Mouse (Mus musculus): ENCODE measurements around the gene Cspg5. TPM values are rescaled to one million over a fixed set of nuclear protein-coding genes. Genes with fewer than 3 reads are reported as not detected.
A peak's percentile ranks its signal among the peaks of the same experiment; 100 is the strongest.

Cspg5 gene
- polyA plus RNA-seq, 1 experiment from 2014 or later: 10.9 TPM

GRCm38 (mm10) chr9:110293254-110293718 is 49.7 kb downstream of the Cspg5 start:
- Histone ChIP-seq H3K4me1 (replicated peaks; ENCODE audit: control insufficient read depth, insufficient read depth, low read length) (peaks cover 4% of the 10 kb centered on the region; the same call in 1 of the 2 replicates), H3K4me3 (ENCODE audit: low read depth, low read length) (no peak overlapping the region), H3K4me2 (ENCODE audit: low read depth, low read length, severe bottlenecking) (no peak overlapping the region), H3K36me3 (ENCODE audit: control insufficient read depth, insufficient read depth, low read length) (no peaks in the 10 kb centered on the region), H3K27me3 (ENCODE audit: control insufficient read depth, insufficient read depth, low read length) (no peaks in the 10 kb centered on the region), H3K9ac (ENCODE audit: low read length) (no peak overlapping the region), H3K9me3 (ENCODE audit: control insufficient read depth, low read length) (no peaks in the 10 kb centered on the region), H3K27ac (ENCODE audit: low read depth, low read length) (no peak overlapping the region)
- ATAC-seq (replicated peaks; ENCODE audit: low FRiP score): no peak
- 52% methylated on average over 12 of the region's 12 CpGs for WGBS
- DNase-seq (ENCODE audit: low spot score): no peak

- Histone ChIP-seq H3K27me3 (ENCODE audit: control insufficient read depth, insufficient read depth, low read length) (no peaks in the 10 kb centered on the region), H3K27ac (ENCODE audit: low read depth, low read length) (no peak overlapping the region), H3K4me2 (ENCODE audit: low read depth, low read length, severe bottlenecking) (no peak overlapping the region), H3K9ac (ENCODE audit: low read length) (no peak overlapping the region), H3K4me1 (replicated peaks; ENCODE audit: control insufficient read depth, insufficient read depth, low read length) (peaks cover 4% of the 10 kb centered on the region; the same call in 1 of the 2 replicates), H3K9me3 (ENCODE audit: control insufficient read depth, low read length) (no peaks in the 10 kb centered on the region), H3K4me3 (ENCODE audit: low read depth, low read length) (no peak overlapping the region), H3K36me3 (ENCODE audit: control insufficient read depth, insufficient read depth, low read length) (no peaks in the 10 kb centered on the region)
- no peak for DNase-seq (ENCODE audit: low spot score)
- 88% methylated on average over 13 of the region's 13 CpGs for WGBS
- ATAC-seq (replicated peaks; ENCODE audit: low FRiP score): no peak
Measured at GRCm38 (mm10) chr9:110293873-110294415, 50.4 kb downstream of the Cspg5 start.

- Histone ChIP-seq H3K9me3 (ENCODE audit: control insufficient read depth, low read length) (no peaks in the 10 kb centered on the region), H3K27me3 (ENCODE audit: control insufficient read depth, insufficient read depth, low read length) (no peaks in the 10 kb centered on the region), H3K36me3 (ENCODE audit: control insufficient read depth, insufficient read depth, low read length) (no peaks in the 10 kb centered on the region), H3K27ac (ENCODE audit: low read depth, low read length) (no peak overlapping the region), H3K4me2 (ENCODE audit: low read depth, low read length, severe bottlenecking) (no peak overlapping the region), H3K9ac (ENCODE audit: low read length) (no peak overlapping the region), H3K4me3 (ENCODE audit: low read depth, low read length) (no peak overlapping the region), H3K4me1 (replicated peaks; ENCODE audit: control insufficient read depth, insufficient read depth, low read length) (peaks cover 4% of the 10 kb centered on the region; the same call in 1 of the 2 replicates)
- WGBS: 52% methylated on average over 3 of the region's 3 CpGs
- DNase-seq (ENCODE audit: low spot score): no peak
- ATAC-seq (replicated peaks; ENCODE audit: low FRiP score): no peak
Measured at GRCm38 (mm10) chr9:110294786-110295185, 51.2 kb downstream of the Cspg5 start.

GRCm38 (mm10) chr9:110296867-110297627 is 53.5 kb downstream of the Cspg5 start:
- Histone ChIP-seq H3K9me3 (ENCODE audit: control insufficient read depth, low read length) (no peaks in the 10 kb centered on the region), H3K27me3 (ENCODE audit: control insufficient read depth, insufficient read depth, low read length) (no peaks in the 10 kb centered on the region), H3K4me3 (ENCODE audit: low read depth, low read length) (no peak overlapping the region), H3K4me1 (replicated peaks; ENCODE audit: control insufficient read depth, insufficient read depth, low read length) (peaks cover 4% of the 10 kb centered on the region; the same call in 1 of the 2 replicates), H3K4me2 (ENCODE audit: low read depth, low read length, severe bottlenecking) (no peak overlapping the region), H3K27ac (ENCODE audit: low read depth, low read length) (no peak overlapping the region), H3K9ac (ENCODE audit: low read length) (no peak overlapping the region), H3K36me3 (ENCODE audit: control insufficient read depth, insufficient read depth, low read length) (no peaks in the 10 kb centered on the region)
- DNase-seq (ENCODE audit: low spot score): peak; percentile 91
- WGBS: 6% methylated on average over 5 of the region's 5 CpGs
- ATAC-seq (replicated peaks; ENCODE audit: low FRiP score): peak; percentile 68

GRCm38 (mm10) chr9:110304516-110304915 is 60.9 kb downstream of the Cspg5 start:
- Histone ChIP-seq H3K4me1 (replicated peaks; ENCODE audit: control insufficient read depth, insufficient read depth, low read length) (no peaks in the 10 kb centered on the region; the same call in 1 of the 2 replicates), H3K9me3 (ENCODE audit: control insufficient read depth, low read length) (no peaks in the 10 kb centered on the region), H3K9ac (ENCODE audit: low read length) (peak overlapping the region; percentile 56), H3K36me3 (ENCODE audit: control insufficient read depth, insufficient read depth, low read length) (no peaks in the 10 kb centered on the region), H3K4me3 (ENCODE audit: low read depth, low read length) (peak overlapping the region; percentile 53), H3K4me2 (ENCODE audit: low read depth, low read length, severe bottlenecking) (peak overlapping the region; percentile 70), H3K27me3 (ENCODE audit: control insufficient read depth, insufficient read depth, low read length) (no peaks in the 10 kb centered on the region), H3K27ac (ENCODE audit: low read depth, low read length) (peak overlapping the region; percentile 89)
- WGBS: 6% methylated on average over 4 of the region's 4 CpGs
- peak; percentile 51 for ATAC-seq (replicated peaks; ENCODE audit: low FRiP score)
- peak; percentile 71 for DNase-seq (ENCODE audit: low spot score)

GRCm38 (mm10) chr9:110304969-110305651 is 61.5 kb downstream of the Cspg5 start, which contains the start of gene Elp6:
Gene Elp6, plus strand, starts transcription at chr9:110305173.
- H3K9ac ChIP-seq (ENCODE audit: low read length): peak within 1 kb of the TSS; percentile 56
- no peaks in the 10 kb centered on the region for H3K27me3 ChIP-seq (ENCODE audit: control insufficient read depth, insufficient read depth, low read length)
- DNase-seq (ENCODE audit: low spot score) (peak; percentile 94), ATAC-seq (replicated peaks; ENCODE audit: low FRiP score) (peak; percentile 97)
- no peaks in the 10 kb centered on the region for H3K9me3 ChIP-seq (ENCODE audit: control insufficient read depth, low read length)
- no peaks in the 10 kb centered on the region for H3K36me3 ChIP-seq (ENCODE audit: control insufficient read depth, insufficient read depth, low read length)
- under 1% methylated on average over 46 of the region's 46 CpGs for WGBS
- peak within 1 kb of the TSS; percentile 53 for H3K4me3 ChIP-seq (ENCODE audit: low read depth, low read length)
- peak within 1 kb of the TSS; percentile 70 for H3K4me2 ChIP-seq (ENCODE audit: low read depth, low read length, severe bottlenecking)
- no peaks in the 10 kb centered on the region; the same call in 1 of the 2 replicates for H3K4me1 ChIP-seq (replicated peaks; ENCODE audit: control insufficient read depth, insufficient read depth, low read length)
- peak within 1 kb of the TSS; percentile 89 for H3K27ac ChIP-seq (ENCODE audit: low read depth, low read length)

- ATAC-seq (replicated peaks; ENCODE audit: low FRiP score) (no peak), DNase-seq (ENCODE audit: low spot score) (no peak)
- H3K4me2 ChIP-seq (ENCODE audit: low read depth, low read length, severe bottlenecking): no peak overlapping the region
- H3K27me3 ChIP-seq (ENCODE audit: control insufficient read depth, insufficient read depth, low read length): no peaks in the 10 kb centered on the region
- no peak overlapping the region for H3K4me3 ChIP-seq (ENCODE audit: low read depth, low read length)
- H3K9ac ChIP-seq (ENCODE audit: low read length): no peak overlapping the region
- H3K36me3 ChIP-seq (ENCODE audit: control insufficient read depth, insufficient read depth, low read length): no peaks in the 10 kb centered on the region
- H3K4me1 ChIP-seq (replicated peaks; ENCODE audit: control insufficient read depth, insufficient read depth, low read length): no peaks in the 10 kb centered on the region; the same call in 1 of the 2 replicates
- 91% methylated on average over 5 of the region's 5 CpGs for WGBS
- H3K27ac ChIP-seq (ENCODE audit: low read depth, low read length): no peak overlapping the region
- H3K9me3 ChIP-seq (ENCODE audit: control insufficient read depth, low read length): no peaks in the 10 kb centered on the region
Measured at GRCm38 (mm10) chr9:110306371-110306770, 62.8 kb downstream of the Cspg5 start.

Data from forebrain, embryonic 11.5 days (tissue).